Mouse (Mus musculus): ENCODE data around the gene Plxna2.

- TF ChIP-seq POLR2A (IDR thresholded peaks at IDR 0.05; ENCODE audit: control insufficient read depth, low read depth, low read length) (no peak), CTCF (IDR thresholded peaks at IDR 0.05; ENCODE audit: control insufficient read depth, insufficient read depth, insufficient replicate concordance, low read depth, low read length) (no peak)
Measured at GRCm38 (mm10) chr1:194742901-194743422, 124.9 kb downstream of the Plxna2 start.

All from testis, adult 2 months (tissue).